19 mouse cellular contexts compared by ENCODE assay signal in the genomic region with DNA sequence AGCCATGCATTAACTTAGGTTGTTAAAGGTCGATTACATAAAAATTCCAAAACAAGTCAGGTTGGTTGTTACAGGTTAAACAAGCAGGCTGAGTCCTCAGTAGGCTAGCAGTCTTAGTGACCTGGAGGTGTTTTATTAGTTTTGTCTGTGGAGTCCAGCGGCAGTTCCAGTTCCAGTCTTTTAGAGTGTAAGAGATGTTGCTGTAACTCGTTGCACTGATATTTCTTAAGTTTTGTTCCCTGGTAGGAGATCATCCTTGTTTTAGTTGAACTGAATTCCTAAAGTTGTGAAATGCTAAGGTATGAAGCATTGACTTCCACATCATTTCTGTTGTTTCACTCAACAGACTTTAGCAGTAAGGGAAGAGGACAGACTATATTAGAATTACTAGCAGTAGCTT.
DNase-seq lines count a peak whose midpoint lies in the region; TF ChIP-seq lines count a peak whose summit lies in the region.
"Had no signal": no experiment of that assay in that cellular context is flagged by ENCODE, and none has a peak within 500 bp of the region (broad histone marks: within the 10 kb centered on the region; RNA-seq: fewer than 3 reads in every experiment).

No protein-coding gene starts in this region.

- intact Hi-C loops in heart, postnatal 36 days (cut with DNase I) = no loop called here

- no peaks in the 10 kb centered on the region for H3K27me3 ChIP-seq in kidney, adult 2 months (replicated peaks; ENCODE audit: control insufficient read depth, insufficient read depth, low read length)
- H3K27me3 ChIP-seq: CH12.LX, Patski had no signal

- 48% methylated on average over 3 of the region's 3 CpGs for WGBS in kidney, adult 2 months

- H3K4me3 ChIP-seq in kidney, adult 2 months (ENCODE audit: insufficient read depth, low read depth, low read length) = no peak overlapping the region

- no peaks in the 10 kb centered on the region for H3K4me1 ChIP-seq in kidney, adult 2 months (ENCODE audit: control insufficient read depth, insufficient read depth, low read length)

- no peak overlapping the region for H3K27ac ChIP-seq in kidney, adult 2 months (ENCODE audit: insufficient read depth, low read depth, low read length)

- H3K36me3 ChIP-seq in kidney, adult 2 months (ENCODE audit: control insufficient read depth, insufficient read depth, low read length) = no peaks in the 10 kb centered on the region

- DNase-seq in heart, adult 11 months = peak; percentile 49
- no peak for DNase-seq in heart, postnatal 36 days
- DNase-seq in kidney, adult 2 months = peak; percentile 40
- no peak for DNase-seq in kidney, postnatal 14 days
- peak; percentile 93 for DNase-seq in fat pad, adult 2 months (ENCODE audit: extremely low read depth, low read depth, low spot score)
- peak; percentile 80 for DNase-seq in gonadal fat pad, adult 2 months (ENCODE audit: low read depth)
- DNase-seq in cerebellum, adult 8-10 months = no peak
- no peak for DNase-seq in cerebellum, adult 18-20 months
- DNase-seq: adrenal gland, adult 2 months; adrenal gland, adult 8-10 months; adrenal gland, postnatal 10 days; adrenal gland, postnatal 14 days; adrenal gland, postnatal 25 days; adrenal gland, postnatal 36 days; B cell, adult 2 months; cerebellum, adult 11 months; cerebellum, adult 11-12 months had no signal

- no peak for TF ChIP-seq CTCF in kidney, adult 2 months (conservative IDR thresholded peaks at IDR 0.05; ENCODE audit: insufficient read depth, insufficient read length, low read depth, low read length)

- no peak for TF ChIP-seq POLR2A in kidney, adult 2 months (IDR thresholded peaks at IDR 0.05; ENCODE audit: low read depth, low read length)

Comparison
In these comparisons a context has a peak if more than half of its experiments do, and no peak if none do; other contexts are left out.
1. DNase-seq: peak in heart, adult 11 months (single experiment), kidney, adult 2 months (single experiment), fat pad, adult 2 months (single experiment) and gonadal fat pad, adult 2 months (single experiment); none in heart, postnatal 36 days (0 of 2), kidney, postnatal 14 days (single experiment), cerebellum, adult 8-10 months (single experiment) and cerebellum, adult 18-20 months (0 of 2).